Mouse (Mus musculus) liver, embryonic 12.5 days (tissue): ENCODE data around the gene Prss56. TPM values are rescaled to one million over a fixed set of nuclear protein-coding genes. Genes with fewer than 3 reads are reported as not detected.

Source experiments
- ATAC-seq: fragments of 200-750 bp; cut with Nextera tagmentation; 2 replicates; pipeline ENCODE4 v1.8.0; 2017; ENCODE audit warnings: moderate number of reproducible peaks, mild to moderate bottlenecking, moderate library complexity
- H3K27ac ChIP-seq: fragments of 300-500 bp; sonication (generic); 2 replicates; pipeline ENCODE4 v1.5.1; 2016; ENCODE audit warnings: mild to moderate bottlenecking
- H3K27me3 ChIP-seq: fragments of 300-500 bp; sonication (generic); replicated peaks from 2 replicates; pipeline ENCODE4 v1.6.1; 2016; ENCODE audit warnings: mild to moderate bottlenecking, moderate library complexity
- H3K36me3 ChIP-seq: fragments of 300-500 bp; sonication (generic); 2 replicates; pipeline ENCODE4 v1.6.1; 2016; ENCODE audit warnings: mild to moderate bottlenecking, moderate library complexity
- H3K4me1 ChIP-seq: fragments of 300-500 bp; sonication (generic); 2 replicates; pipeline ENCODE4 v1.6.1; 2016
- H3K4me2 ChIP-seq: fragments of 300-500 bp; sonication (generic); 2 replicates; pipeline ENCODE4 v1.6.1; 2016; ENCODE audit warnings: mild to moderate bottlenecking, moderate library complexity
- H3K4me3 ChIP-seq: fragments of 300-500 bp; sonication (generic); 2 replicates; pipeline ENCODE4 v1.5.1; 2016; ENCODE audit warnings: mild to moderate bottlenecking, moderate library complexity
- H3K9ac ChIP-seq: fragments of 300-500 bp; sonication (generic); 2 replicates; pipeline ENCODE4 v1.6.1; 2016; ENCODE audit warnings: mild to moderate bottlenecking, moderate library complexity
- H3K9me3 ChIP-seq: fragments of 300-500 bp; sonication (generic); replicated peaks from 2 replicates; pipeline ENCODE4 v1.6.1; 2016; ENCODE audit warnings: mild to moderate bottlenecking, moderate library complexity
- WGBS: fragments of 180-500 bp; shearing (Covaris S2); methylation state at CpG from one replicate; pipeline ENCODE4 v1.1.7; 2016; ENCODE audit not compliant: insufficient replicate concordance; 5-methylcytosine and 5-hydroxymethylcytosine counted together
- polyA plus RNA-seq: library from polyadenylated mRNA; unstranded; fragments of >200 nt; fragmentation: Nextera tagmentation; extraction: Ambion mirVana; gene quantifications from 2 replicates; pipeline ENCODE4 v1.2.1, GENCODE M21; 2016

Gene Prss56
- polyA plus RNA-seq = not detected in 2 replicates

DNA sequence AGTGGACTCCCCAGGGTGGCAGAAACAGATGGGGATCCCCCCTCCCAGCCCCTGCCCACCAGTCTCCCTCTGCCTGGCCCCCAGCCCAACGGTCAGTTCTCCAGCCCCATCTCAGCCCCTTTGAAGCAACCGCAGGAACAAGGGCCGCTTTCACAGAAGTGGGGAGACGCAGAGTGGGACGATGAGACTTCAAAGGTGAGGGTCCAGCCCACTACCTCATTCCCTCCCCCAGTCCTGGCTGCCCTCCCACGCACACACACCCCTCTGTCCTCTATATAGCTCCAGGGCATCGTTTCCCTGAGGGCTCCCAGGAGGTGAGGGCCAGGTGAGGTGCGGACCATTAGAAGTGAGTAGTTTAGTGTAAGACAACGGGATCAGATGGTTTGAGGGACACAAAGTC is at the start of gene Prss56:
TSS of gene Prss56 (plus strand) at position 301 of the 400 bp plus-strand sequence.
- 0 out of 2 replicates have a peak, but pooled peaks cover 11% of the 10 kb centered on the region for H3K4me1 ChIP-seq
- no peak within 1 kb of the TSS for H3K9ac ChIP-seq
- 42% methylated on average over 9 of the region's 9 CpGs for WGBS
- H3K4me3 ChIP-seq = no peak within 1 kb of the TSS
- no peak within 1 kb of the TSS for H3K27ac ChIP-seq
- no peaks in the 10 kb centered on the region for H3K36me3 ChIP-seq
- peaks cover 79% of the 10 kb centered on the region for H3K27me3 ChIP-seq
- ATAC-seq = no peak
- no peak within 1 kb of the TSS for H3K4me2 ChIP-seq
- no peaks in the 10 kb centered on the region for H3K9me3 ChIP-seq

DNA sequence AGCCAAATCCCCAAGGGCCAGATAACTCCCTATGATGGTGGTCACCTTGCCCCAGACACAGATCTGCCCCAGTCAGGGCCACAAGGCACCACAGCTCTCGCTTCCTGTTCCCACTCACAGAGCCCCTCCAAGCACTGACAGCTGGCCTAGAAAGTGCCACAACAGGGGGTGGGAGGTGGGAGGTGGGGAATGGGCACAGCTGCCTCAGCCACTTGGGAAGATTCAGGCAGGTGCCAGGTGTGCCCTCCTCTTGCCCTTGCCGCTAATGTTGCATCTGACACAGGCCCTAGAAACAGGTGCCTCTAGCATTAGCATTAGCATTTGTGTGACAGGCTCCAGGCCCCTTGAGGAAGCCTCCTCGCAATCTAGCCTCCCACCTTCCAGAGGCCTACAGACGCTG is 41.6 kb upstream of the Prss56 start:
- no peak overlapping the region for H3K27ac ChIP-seq
- no peaks in the 10 kb centered on the region for H3K9me3 ChIP-seq
- H3K4me3 ChIP-seq = no peak overlapping the region
- no peak for ATAC-seq
- H3K4me1 ChIP-seq = no peaks in the 10 kb centered on the region
- no peak overlapping the region for H3K4me2 ChIP-seq
- 69% methylated on average over 4 of the region's 4 CpGs for WGBS
- no peaks in the 10 kb centered on the region for H3K36me3 ChIP-seq
- no peak overlapping the region for H3K9ac ChIP-seq
- peaks cover 21% of the 10 kb centered on the region; the same call in 1 of the 2 replicates for H3K27me3 ChIP-seq

DNA sequence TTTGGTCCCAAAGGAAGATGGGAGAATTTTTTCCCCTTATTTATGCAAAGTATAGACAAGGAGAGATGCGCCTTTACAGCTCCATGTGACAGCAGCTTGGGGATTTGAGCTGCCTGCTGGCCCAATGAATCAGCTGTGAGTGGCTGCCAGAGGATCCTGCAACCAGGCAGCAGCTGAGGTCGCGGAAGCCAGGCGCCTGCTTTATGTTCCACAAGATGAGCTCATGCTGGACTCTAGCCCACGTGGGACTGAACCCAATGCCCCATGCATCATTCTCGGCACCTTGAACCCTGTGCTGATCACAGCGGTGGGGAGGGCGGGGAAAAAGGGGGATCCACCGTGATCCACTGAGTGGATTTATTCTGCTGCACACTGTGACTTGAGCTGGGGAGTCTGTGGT is 40.7 kb upstream of the Prss56 start:
- ATAC-seq = no peak
- 71% methylated on average over 9 of the region's 9 CpGs for WGBS
- H3K4me3 ChIP-seq = no peak overlapping the region
- peaks cover 29% of the 10 kb centered on the region; the same call in 1 of the 2 replicates for H3K27me3 ChIP-seq
- H3K9ac ChIP-seq = no peak overlapping the region
- no peaks in the 10 kb centered on the region for H3K9me3 ChIP-seq
- H3K4me1 ChIP-seq = no peaks in the 10 kb centered on the region
- H3K27ac ChIP-seq = no peak overlapping the region
- no peak overlapping the region for H3K4me2 ChIP-seq
- H3K36me3 ChIP-seq = no peaks in the 10 kb centered on the region

DNA sequence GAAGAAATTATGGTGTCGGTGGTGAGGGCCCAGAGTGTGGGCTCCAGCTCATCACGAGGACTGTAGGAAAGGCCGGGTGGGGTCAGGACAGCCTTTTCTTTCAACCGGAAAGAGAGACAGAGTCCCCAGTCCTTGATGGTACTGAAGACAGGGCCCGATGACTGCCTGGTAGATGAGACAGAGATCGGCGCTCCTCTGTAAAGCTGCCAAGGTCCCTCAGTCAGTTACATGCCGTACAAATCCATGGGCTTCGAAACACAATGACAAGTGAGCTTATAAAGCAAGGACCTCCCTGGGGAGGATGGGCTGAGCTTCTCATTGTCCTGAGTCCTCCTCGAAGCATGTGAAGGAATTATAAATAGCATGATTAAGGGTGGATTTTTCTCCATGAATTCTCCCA is 40.0 kb upstream of the Prss56 start:
- Histone ChIP-seq H3K9ac (no peak overlapping the region), H3K36me3 (no peaks in the 10 kb centered on the region), H3K27me3 (peaks cover 36% of the 10 kb centered on the region), H3K4me2 (no peak overlapping the region), H3K9me3 (no peaks in the 10 kb centered on the region), H3K4me1 (no peaks in the 10 kb centered on the region), H3K4me3 (no peak overlapping the region), H3K27ac (no peak overlapping the region)
- no peak for ATAC-seq
- 70% methylated on average over 10 of the region's 10 CpGs for WGBS

DNA sequence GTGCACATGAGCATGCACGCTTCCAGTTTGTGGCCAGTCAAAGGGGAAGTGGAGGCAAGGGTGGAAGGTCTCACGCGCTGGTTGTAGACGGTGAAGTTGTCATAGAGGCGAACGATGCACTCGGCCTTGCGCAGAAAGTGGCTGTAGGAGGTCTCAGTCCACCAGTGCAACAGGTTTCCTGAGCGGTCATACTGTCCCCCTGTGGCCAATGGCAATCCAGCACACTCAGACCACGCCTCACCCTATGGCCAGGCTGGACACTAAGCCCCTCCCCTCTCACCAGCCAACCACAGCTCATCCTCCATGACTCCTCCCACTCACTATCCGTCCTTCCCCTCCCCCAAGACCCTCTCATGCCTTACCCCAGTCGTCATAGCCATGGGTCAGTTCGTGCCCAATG is 33.7 kb upstream of the Prss56 start:
- Histone ChIP-seq H3K27ac (no peak overlapping the region), H3K36me3 (no peaks in the 10 kb centered on the region), H3K4me3 (no peak overlapping the region), H3K9ac (no peak overlapping the region), H3K9me3 (no peaks in the 10 kb centered on the region), H3K4me2 (peak overlapping the region; percentile 18), H3K4me1 (0 out of 2 replicates have a peak, but pooled peaks cover 3% of the 10 kb centered on the region), H3K27me3 (peaks cover 85% of the 10 kb centered on the region)
- WGBS = 34% methylated on average over 13 of the region's 13 CpGs
- no peak for ATAC-seq

DNA sequence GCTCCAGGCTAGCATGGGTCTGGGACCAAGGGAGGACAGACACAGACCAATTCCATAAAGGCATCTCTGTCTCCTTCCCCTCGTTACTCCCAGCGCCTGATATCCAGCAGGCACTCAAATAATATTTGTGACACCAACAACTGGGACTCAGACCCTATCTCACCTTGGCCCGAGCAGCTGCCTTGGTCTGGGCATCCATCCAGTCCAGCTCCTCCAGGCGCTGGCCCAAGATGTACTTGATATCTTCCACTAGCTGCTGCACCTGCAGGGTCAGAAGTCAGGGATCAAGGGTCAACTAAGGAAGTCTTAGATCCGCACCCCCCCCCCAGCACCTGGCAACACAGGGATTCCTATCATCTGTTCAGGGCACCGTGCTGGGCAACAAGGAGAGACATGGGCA is 31.8 kb upstream of the Prss56 start:
- Histone ChIP-seq H3K9ac (no peak overlapping the region), H3K27ac (no peak overlapping the region), H3K36me3 (no peaks in the 10 kb centered on the region), H3K4me2 (no peak overlapping the region), H3K4me1 (0 out of 2 replicates have a peak, but pooled peaks cover 8% of the 10 kb centered on the region), H3K9me3 (no peaks in the 10 kb centered on the region), H3K27me3 (peaks cover 96% of the 10 kb centered on the region), H3K4me3 (no peak overlapping the region)
- ATAC-seq = no peak
- 65% methylated on average over 6 of the region's 6 CpGs for WGBS

DNA sequence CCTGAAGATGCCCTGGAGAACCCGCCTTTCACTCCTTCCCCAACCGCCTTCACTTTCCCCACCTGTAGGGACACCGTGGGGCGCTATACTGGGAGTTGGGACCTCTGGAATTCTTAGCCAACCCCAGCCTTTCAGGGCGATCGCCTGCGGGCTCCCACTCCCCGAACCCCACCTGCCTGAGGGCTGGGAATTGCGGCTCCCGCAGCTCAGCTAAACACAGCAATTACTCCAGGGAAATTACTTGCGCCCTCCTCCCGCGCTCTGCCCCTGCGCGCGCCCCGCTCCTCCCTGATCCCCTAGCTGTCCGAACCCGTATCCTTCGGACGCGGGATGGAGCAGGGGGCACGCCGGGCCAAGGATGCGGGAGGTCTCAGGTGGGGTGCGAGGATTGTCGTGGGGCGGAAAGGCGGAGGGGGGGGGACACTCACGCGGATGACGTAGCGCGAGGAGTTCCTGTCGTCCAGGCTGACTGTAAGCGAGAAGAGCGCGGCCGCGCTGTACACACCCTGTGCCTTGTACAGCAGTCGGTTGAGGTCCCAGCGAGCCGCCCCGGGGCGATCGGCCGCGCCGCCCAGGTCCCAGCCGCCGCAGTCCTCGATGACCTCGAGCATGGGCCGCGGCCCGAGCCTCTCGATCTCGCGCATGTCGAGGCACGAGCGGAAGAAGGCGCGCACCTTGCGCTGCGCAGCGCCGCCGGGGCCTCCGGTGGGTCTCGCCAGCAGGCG is 29.2 kb upstream of the Prss56 start:
- peak overlapping the region; percentile 28 for H3K4me3 ChIP-seq
- H3K4me2 ChIP-seq = peak overlapping the region; percentile 40
- no peak; the same call in 1 of the 2 replicates for ATAC-seq
- H3K27me3 ChIP-seq = peaks cover 100% of the 10 kb centered on the region
- H3K36me3 ChIP-seq = no peaks in the 10 kb centered on the region
- no peak overlapping the region for H3K27ac ChIP-seq
- WGBS = 2% methylated on average over 72 of the region's 72 CpGs
- no peaks in the 10 kb centered on the region for H3K9me3 ChIP-seq
- H3K9ac ChIP-seq = no peak overlapping the region
- H3K4me1 ChIP-seq = 0 out of 2 replicates have a peak, but pooled peaks cover 8% of the 10 kb centered on the region

DNA sequence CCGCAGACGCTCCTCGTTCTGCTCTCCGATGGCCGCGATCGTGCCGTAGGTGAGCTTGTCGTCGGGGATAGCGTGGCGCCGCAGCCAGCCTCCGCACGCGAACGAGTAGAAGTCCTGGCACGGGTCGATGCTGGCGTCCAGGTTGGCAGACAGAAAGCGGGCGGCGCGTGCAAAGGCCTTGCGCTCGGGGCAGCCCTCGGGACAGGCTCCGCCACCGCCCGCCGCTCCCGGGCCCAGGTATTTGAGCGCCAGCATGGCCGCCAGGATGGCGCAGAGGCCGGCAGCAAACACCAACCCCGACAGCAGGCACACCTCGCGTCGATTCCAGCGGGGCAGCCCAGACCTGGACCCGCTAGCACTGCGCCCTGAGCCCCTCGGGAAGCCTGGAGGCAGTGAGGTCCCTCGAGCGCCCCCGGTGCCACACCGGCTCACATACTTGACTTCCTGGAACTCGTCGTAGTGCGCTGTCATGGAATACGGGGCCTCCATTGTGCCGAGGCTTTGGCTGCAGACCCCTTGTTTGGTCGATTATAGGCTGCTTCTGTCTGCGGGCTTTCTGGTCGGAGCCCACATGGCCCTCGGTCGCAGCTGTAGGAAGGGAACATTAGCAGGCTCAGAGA is 28.5 kb upstream of the Prss56 start:
- peak overlapping the region; percentile 40 for H3K4me2 ChIP-seq
- H3K9me3 ChIP-seq = no peaks in the 10 kb centered on the region
- peak overlapping the region; percentile 28 for H3K4me3 ChIP-seq
- no peak for ATAC-seq
- WGBS = 3% methylated on average over 57 of the region's 58 CpGs
- H3K4me1 ChIP-seq = 0 out of 2 replicates have a peak, but pooled peaks cover 8% of the 10 kb centered on the region
- no peak overlapping the region for H3K27ac ChIP-seq
- no peak overlapping the region for H3K9ac ChIP-seq
- H3K27me3 ChIP-seq = peaks cover 100% of the 10 kb centered on the region
- H3K36me3 ChIP-seq = no peaks in the 10 kb centered on the region

DNA sequence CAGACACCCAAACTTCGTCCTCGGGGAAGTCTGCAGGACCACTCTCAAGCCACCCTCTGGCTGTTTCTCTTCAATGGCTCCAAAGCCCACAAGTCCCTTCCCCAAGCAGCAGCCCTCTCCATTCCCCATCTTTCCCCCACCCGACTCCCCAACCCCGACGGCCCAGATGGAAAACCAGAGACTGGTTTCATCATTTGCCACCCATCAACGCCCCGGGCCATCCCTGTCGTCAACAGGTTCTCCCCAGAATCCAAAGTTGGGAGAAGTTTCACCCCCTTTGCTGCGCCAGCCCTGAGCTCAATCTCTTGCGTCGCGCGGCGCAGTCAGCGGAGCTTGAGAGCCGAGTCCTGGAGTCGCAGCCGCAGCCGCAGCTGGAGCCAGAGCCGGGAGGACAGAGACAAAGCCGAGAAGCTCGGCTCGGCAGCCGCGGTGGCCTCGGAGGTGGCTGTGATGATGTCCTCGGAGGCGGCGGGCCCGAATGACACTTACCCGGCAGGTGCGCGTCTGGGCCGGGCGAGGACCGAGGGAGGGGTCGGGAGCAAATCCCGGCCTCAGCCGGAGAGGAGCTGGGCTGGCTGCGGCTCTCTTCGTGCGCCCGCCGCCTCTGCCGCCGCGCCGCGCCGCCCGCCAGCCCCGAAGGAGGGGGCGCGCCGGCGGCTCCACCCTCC is 27.4 kb upstream of the Prss56 start:
- no peaks in the 10 kb centered on the region for H3K9me3 ChIP-seq
- H3K4me2 ChIP-seq = peak overlapping the region; percentile 35
- no peak overlapping the region for H3K27ac ChIP-seq
- H3K4me1 ChIP-seq = 0 out of 2 replicates have a peak, but pooled peaks cover 8% of the 10 kb centered on the region
- no peak overlapping the region for H3K9ac ChIP-seq
- H3K4me3 ChIP-seq = peak overlapping the region; percentile 17
- H3K36me3 ChIP-seq = no peaks in the 10 kb centered on the region
- 3% methylated on average over 39 of the region's 56 CpGs for WGBS
- no peak for ATAC-seq
- H3K27me3 ChIP-seq = peaks cover 99% of the 10 kb centered on the region

DNA sequence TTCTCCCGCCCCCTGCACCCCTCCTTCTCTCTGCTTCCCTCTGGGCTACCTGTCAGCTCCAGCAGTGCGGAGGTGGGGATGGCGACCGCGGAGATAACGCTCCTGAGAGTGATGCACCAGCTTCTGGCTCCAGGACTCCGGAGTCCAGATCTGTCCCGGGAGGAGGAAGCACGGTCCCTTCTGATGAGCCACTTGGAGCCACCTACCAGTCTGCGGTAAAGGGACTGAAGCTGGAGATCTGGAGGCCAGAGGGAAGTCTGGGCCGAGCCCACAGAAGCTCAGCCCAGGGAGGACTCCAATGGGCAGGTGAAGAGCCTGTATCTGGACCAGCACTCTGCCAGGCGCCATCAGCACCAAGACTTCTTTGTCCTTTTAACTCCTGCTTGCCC is 26.9 kb upstream of the Prss56 start, which contains the start of gene Ecel1:
TSS of gene Ecel1 (minus strand) at position 323 of the 389 bp plus-strand sequence.
- Histone ChIP-seq H3K4me3 (peak within 1 kb of the TSS; percentile 17), H3K36me3 (no peaks in the 10 kb centered on the region), H3K9me3 (no peaks in the 10 kb centered on the region), H3K27ac (no peak within 1 kb of the TSS), H3K4me2 (peak within 1 kb of the TSS; percentile 35), H3K4me1 (0 out of 2 replicates have a peak, but pooled peaks cover 8% of the 10 kb centered on the region), H3K27me3 (peaks cover 98% of the 10 kb centered on the region), H3K9ac (no peak within 1 kb of the TSS)
- ATAC-seq = no peak
- WGBS = 3% methylated on average over 11 of the region's 12 CpGs

DNA sequence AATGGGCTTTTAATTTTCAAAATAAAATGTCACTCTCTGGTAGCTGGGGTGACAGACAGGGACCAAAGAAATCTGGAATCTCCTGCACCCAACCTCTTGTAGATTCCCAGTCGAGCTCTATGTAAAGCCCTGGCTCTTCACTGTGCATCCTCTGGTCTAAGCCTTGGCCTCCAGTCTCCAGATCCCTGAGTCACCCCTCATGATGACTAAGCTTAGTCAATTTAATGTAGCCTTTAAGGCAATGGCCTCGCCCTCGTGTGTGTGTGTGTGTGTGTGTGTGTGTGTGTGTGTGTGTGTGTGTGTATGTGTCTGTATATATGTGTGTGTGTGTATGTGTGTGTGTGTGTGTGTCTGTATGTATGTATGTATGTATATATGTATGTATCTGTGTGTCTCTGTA is 23.7 kb upstream of the Prss56 start:
- no peaks in the 10 kb centered on the region for H3K9me3 ChIP-seq
- 0 out of 2 replicates have a peak, but pooled peaks cover 5% of the 10 kb centered on the region for H3K4me1 ChIP-seq
- no peak for ATAC-seq
- H3K4me3 ChIP-seq = no peak overlapping the region
- H3K36me3 ChIP-seq = no peaks in the 10 kb centered on the region
- peaks cover 97% of the 10 kb centered on the region for H3K27me3 ChIP-seq
- no peak overlapping the region for H3K9ac ChIP-seq
- H3K27ac ChIP-seq = no peak overlapping the region
- WGBS = 52% methylated on average over 3 of the region's 3 CpGs
- H3K4me2 ChIP-seq = no peak overlapping the region
